Mouse (Mus musculus) limb, embryonic 14.5 days (tissue): ENCODE results near the gene Mapk8ip2. TPM values are rescaled to one million over a fixed set of nuclear protein-coding genes. Genes with fewer than 3 reads are reported as not detected.
"Not testable (repeated sequence)": the region's sequence is repeated elsewhere in the genome, so short reads cannot be mapped to it uniquely, and the experiment has no call there.

ENCODE experiments used
- ATAC-seq: fragments of 200-750 bp; cut with Nextera tagmentation; 2 replicates; pipeline ENCODE4 v1.8.0; 2017; ENCODE audit warnings: low read depth, moderate number of reproducible peaks, moderate TSS enrichment; ENCODE audit not compliant: low FRiP score
- DNase-seq: peaks from one replicate; pipeline ENCODE4 v3.0.0-alpha.2; 2015; ENCODE audit warnings: low spot score
- H3K27ac ChIP-seq: fragments of 300-500 bp; sonication (generic); replicated peaks from 2 replicates; pipeline ENCODE4 v1.5.1; 2014; ENCODE audit warnings: low read depth, mild to moderate bottlenecking, low read length, moderate library complexity, mixed read lengths
- H3K27me3 ChIP-seq: fragments of 300-500 bp; sonication (generic); 2 replicates; pipeline ENCODE4 v1.6.1; 2014; ENCODE audit warnings: low read length, mixed read lengths; ENCODE audit not compliant: control insufficient read depth, insufficient read depth
- H3K36me3 ChIP-seq: fragments of 300-500 bp; sonication (generic); 2 replicates; pipeline ENCODE4 v1.6.1; 2014; ENCODE audit warnings: mild to moderate bottlenecking, low read length, moderate library complexity, mixed read lengths; ENCODE audit not compliant: control insufficient read depth, insufficient read depth
- H3K4me1 ChIP-seq: fragments of 300-500 bp; sonication (generic); 2 replicates; pipeline ENCODE4 v1.6.1; 2014; ENCODE audit warnings: antibody characterized with exemption, low read length, mixed read lengths; ENCODE audit not compliant: control insufficient read depth, insufficient read depth
- H3K4me2 ChIP-seq: fragments of 300-500 bp; sonication (generic); replicated peaks from 2 replicates; pipeline ENCODE4 v1.6.1; 2014; ENCODE audit warnings: low read depth, mild to moderate bottlenecking, low read length, moderate library complexity; ENCODE audit not compliant: severe bottlenecking
- H3K4me3 ChIP-seq: fragments of 300-500 bp; sonication (generic); replicated peaks from 2 replicates; pipeline ENCODE4 v1.5.1; 2014; ENCODE audit warnings: low read length
- H3K9ac ChIP-seq: fragments of 300-500 bp; sonication (generic); 2 replicates; pipeline ENCODE4 v1.6.1; 2014; ENCODE audit warnings: mild to moderate bottlenecking, low read depth, low read length, moderate library complexity; ENCODE audit not compliant: severe bottlenecking
- H3K9me3 ChIP-seq: fragments of 300-500 bp; sonication (generic); 2 replicates; pipeline ENCODE4 v1.6.1; 2016; ENCODE audit warnings: low read length; ENCODE audit not compliant: control insufficient read depth
- POLR2A ChIP-seq: fragments of 200-500 bp; IDR thresholded peaks from 2 replicates; pipeline ENCODE4 v1.8.0; 2012; ENCODE audit warnings: inconsistent platforms, mild to moderate bottlenecking, moderate library complexity, borderline replicate concordance; ENCODE audit not compliant: insufficient read depth, insufficient read length; ENCODE audit errors: extremely low read depth
- WGBS: fragments of 180-500 bp; shearing (Covaris S2); extraction: QIAGEN DNeasy Blood & Tissue Kit; methylation state at CpG from one replicate; pipeline ENCODE4 v1.1.7; 2014; 5-methylcytosine and 5-hydroxymethylcytosine counted together
- polyA plus RNA-seq, 2 experiments: library from polyadenylated mRNA; depleted of rRNA in 1 of 2; stranded (reverse) in 1 of 2; unstranded in 1 of 2; fragments of >200 nt; fragmentation: Nextera tagmentation in 1 of 2; extraction: Ambion mirVana in 1 of 2; gene quantifications; 2 replicates each; pipeline versions ENCODE4 v1.2.1 to v1.2.3; 2012 to 2014

The Mapk8ip2 gene
- polyA plus RNA-seq, 2 experiments, result 0.99 to 2.5 TPM

- peaks cover 19% of the 10 kb centered on the region for H3K36me3 ChIP-seq
- peak overlapping the region; percentile 92 for H3K4me2 ChIP-seq
- TF ChIP-seq POLR2A, result no peak
- WGBS, result 7% methylated on average over 19 of the region's 22 CpGs
- peak; percentile 18; the same call in 1 of the 2 replicates for ATAC-seq
- DNase-seq, result no peak
- H3K9me3 ChIP-seq, result no peaks in the 10 kb centered on the region
- peaks cover 6% of the 10 kb centered on the region for H3K4me1 ChIP-seq
- peak overlapping the region; percentile 72 for H3K9ac ChIP-seq
- H3K4me3 ChIP-seq, result peak overlapping the region; percentile 68
- no peaks in the 10 kb centered on the region for H3K27me3 ChIP-seq
- H3K27ac ChIP-seq, result peak overlapping the region; percentile 92; the same call in 1 of the 2 replicates
Measured at GRCm38 (mm10) chr15:89428821-89429351, 24.8 kb upstream of the Mapk8ip2 start.

- peaks cover 6% of the 10 kb centered on the region for H3K4me1 ChIP-seq
- peak within 1 kb of the TSS; percentile 68 for H3K4me3 ChIP-seq
- peak; percentile 93 for DNase-seq
- TF ChIP-seq POLR2A, result 0 out of 2 replicates have a peak, but pooled peaks have one; percentile 33
- H3K27me3 ChIP-seq, result no peaks in the 10 kb centered on the region
- peak within 1 kb of the TSS; percentile 72 for H3K9ac ChIP-seq
- H3K36me3 ChIP-seq, result peaks cover 19% of the 10 kb centered on the region
- peak within 1 kb of the TSS; percentile 92 for H3K4me2 ChIP-seq
- peak; percentile 93 for ATAC-seq
- no peaks in the 10 kb centered on the region for H3K9me3 ChIP-seq
- WGBS, result under 1% methylated on average over 63 of the region's 70 CpGs
- H3K27ac ChIP-seq, result peak within 1 kb of the TSS; percentile 92
Measured at GRCm38 (mm10) chr15:89429352-89430221, 24.1 kb upstream of the Mapk8ip2 start, which contains the start of the genes C730034F03Rik, Gm44502 and Chkb. C730034F03Rik (plus strand) TSS chr15:89429589. Gm44502 (minus strand) TSS chr15:89429696. Chkb (minus strand) TSS chr15:89429908.

GRCm38 (mm10) chr15:89430341-89430740, 23.4 kb upstream of the Mapk8ip2 start:
- Histone ChIP-seq H3K4me1 (peaks cover 6% of the 10 kb centered on the region), H3K36me3 (peaks cover 19% of the 10 kb centered on the region), H3K4me2 (peak overlapping the region; percentile 92), H3K9me3 (no peaks in the 10 kb centered on the region), H3K9ac (0 out of 2 replicates have a peak overlapping the region, but pooled peaks have one; percentile 72), H3K27me3 (no peaks in the 10 kb centered on the region), H3K4me3 (peak overlapping the region; percentile 68), H3K27ac (peak overlapping the region; percentile 92)
- ATAC-seq, result no peak
- DNase-seq, result no peak
- 49% methylated on average over 6 of the region's 6 CpGs for WGBS
- no peak for TF ChIP-seq POLR2A

GRCm38 (mm10) chr15:89430771-89431170, 22.9 kb upstream of the Mapk8ip2 start:
- not testable (repeated sequence) for H3K4me1 ChIP-seq, H3K9me3 ChIP-seq, H3K4me3 ChIP-seq, H3K27ac ChIP-seq, ATAC-seq, H3K9ac ChIP-seq, DNase-seq, H3K27me3 ChIP-seq
- peak overlapping the region; percentile 92; the same call in 1 of the 2 replicates for H3K4me2 ChIP-seq
- H3K36me3 ChIP-seq, result peaks cover 19% of the 10 kb centered on the region
- WGBS, result 88% methylated on average over 9 of the region's 9 CpGs

GRCm38 (mm10) chr15:89431271-89431670, 22.4 kb upstream of the Mapk8ip2 start:
- H3K4me2 ChIP-seq, result no peak overlapping the region
- peaks cover 6% of the 10 kb centered on the region for H3K4me1 ChIP-seq
- H3K36me3 ChIP-seq, result peaks cover 14% of the 10 kb centered on the region
- no peak overlapping the region for H3K27ac ChIP-seq
- no peaks in the 10 kb centered on the region for H3K27me3 ChIP-seq
- TF ChIP-seq POLR2A, result no peak
- DNase-seq (no peak), ATAC-seq (no peak)
- 83% methylated on average over 3 of the region's 3 CpGs for WGBS
- H3K9me3 ChIP-seq, result no peaks in the 10 kb centered on the region
- H3K4me3 ChIP-seq, result no peak overlapping the region
- no peak overlapping the region for H3K9ac ChIP-seq
